Mouse (Mus musculus): ENCODE results near the gene Atp2b2. TPM values are rescaled to one million over a fixed set of nuclear protein-coding genes. Genes with fewer than 3 reads are reported as not detected.
A peak's percentile ranks its signal among the peaks of the same experiment; 100 is the strongest.

The Atp2b2 gene
- polyA plus RNA-seq, 1 experiment from 2014 or later = 0.25 TPM

DNA sequence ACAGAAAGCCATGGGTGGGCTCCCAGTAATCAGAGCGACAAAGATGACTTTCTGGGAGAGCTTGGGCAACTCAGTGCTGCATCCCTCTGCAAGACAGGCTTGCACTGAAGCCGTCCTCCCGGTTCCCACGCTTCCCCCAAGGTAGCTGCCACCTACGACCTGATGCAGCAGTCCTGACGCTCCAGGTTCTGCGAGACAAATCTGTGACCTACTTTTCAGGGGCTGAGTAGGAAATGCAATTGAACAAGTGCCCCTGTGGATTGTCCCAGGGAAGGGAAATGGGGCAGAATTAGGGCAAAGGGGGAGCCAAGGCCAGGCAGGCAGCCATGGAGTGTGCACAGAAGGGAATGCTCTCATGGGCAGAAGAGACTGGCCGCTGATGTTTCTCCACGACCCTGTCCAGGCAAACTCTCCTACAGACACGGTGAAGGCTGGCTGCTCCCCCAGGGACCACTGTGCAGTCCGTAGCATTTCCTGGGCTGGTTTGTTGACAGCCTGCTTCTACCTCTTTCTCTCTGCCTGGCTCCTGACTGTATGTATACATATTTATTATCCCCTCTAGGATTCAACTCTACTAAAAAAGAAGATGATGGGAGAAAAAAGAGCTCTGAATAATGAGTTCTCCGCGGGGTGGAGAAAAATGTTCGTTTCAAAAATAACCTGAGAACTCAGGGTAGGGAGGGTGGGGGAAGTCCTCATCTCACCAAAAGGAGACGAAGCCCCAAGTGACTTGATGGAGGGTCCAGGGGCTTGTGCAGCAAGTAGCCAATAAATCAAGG, 15.8 kb upstream of the Atp2b2 start:
- Histone ChIP-seq H3K9me3 (no peaks in the 10 kb centered on the region), H3K4me3 (no peak overlapping the region), H3K4me1 (no peaks in the 10 kb centered on the region), H3K27me3 (no peaks in the 10 kb centered on the region), H3K36me3 (no peaks in the 10 kb centered on the region), H3K27ac (no peak overlapping the region), H3K9ac (no peak overlapping the region), H3K4me2 (no peak overlapping the region)
- 71% methylated on average over 15 of the region's 15 CpGs for WGBS
- ATAC-seq (ENCODE audit: insufficient number of reproducible peaks, insufficient read depth, low FRiP score, low TSS enrichment, low read depth) = no peak

DNA sequence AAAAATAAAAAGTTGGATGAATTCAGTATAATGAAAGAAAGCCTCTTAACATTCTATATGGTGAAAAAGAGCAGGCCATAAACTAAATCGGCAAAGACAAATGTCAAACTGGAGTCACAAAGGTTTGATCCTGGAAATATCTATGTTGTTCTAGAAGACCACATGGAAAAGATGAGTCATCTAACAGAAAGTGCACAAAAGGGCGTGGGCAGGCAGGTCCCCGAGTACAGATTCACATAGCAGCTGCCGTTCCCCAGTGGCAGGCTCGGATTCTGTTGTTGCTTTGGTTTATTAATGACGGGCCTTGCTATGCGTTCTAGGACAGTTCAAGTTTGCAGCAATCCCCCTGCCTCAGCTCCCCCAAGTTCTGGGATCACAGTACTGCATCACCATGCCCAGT, 12.9 kb upstream of the Atp2b2 start:
- Histone ChIP-seq H3K4me1 (no peaks in the 10 kb centered on the region), H3K4me2 (no peak overlapping the region), H3K27ac (no peak overlapping the region), H3K4me3 (no peak overlapping the region), H3K9ac (no peak overlapping the region), H3K36me3 (no peaks in the 10 kb centered on the region), H3K27me3 (no peaks in the 10 kb centered on the region), H3K9me3 (no peaks in the 10 kb centered on the region)
- WGBS = 81% methylated on average over 7 of the region's 7 CpGs
- no peak for ATAC-seq (ENCODE audit: insufficient number of reproducible peaks, insufficient read depth, low FRiP score, low TSS enrichment, low read depth)

DNA sequence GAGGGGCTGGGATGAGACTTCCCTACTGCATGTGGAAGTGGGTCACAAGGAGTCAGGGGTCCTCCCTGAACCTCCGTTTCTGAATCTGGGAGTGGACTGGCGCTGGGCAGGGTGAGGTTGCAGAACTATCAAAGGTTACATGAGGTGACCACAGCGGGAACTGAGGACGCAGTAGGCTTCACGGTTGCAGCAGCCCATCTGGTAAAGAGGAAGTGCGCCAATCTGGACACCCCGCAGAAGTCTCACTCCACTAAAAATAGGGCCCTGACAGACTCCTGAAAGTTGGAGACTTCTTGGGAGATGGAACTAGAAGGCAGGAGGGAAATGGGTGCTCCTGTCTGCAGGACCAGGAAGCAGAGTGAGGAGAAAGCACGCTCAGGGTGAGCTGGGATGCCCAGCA, 2.5 kb upstream of the Atp2b2 start:
- Histone ChIP-seq H3K4me2 (no peak overlapping the region), H3K27ac (no peak overlapping the region), H3K4me3 (no peak overlapping the region), H3K9ac (no peak overlapping the region), H3K27me3 (peaks cover 60% of the 10 kb centered on the region), H3K4me1 (0 out of 2 replicates have a peak, but pooled peaks cover 6% of the 10 kb centered on the region), H3K36me3 (no peaks in the 10 kb centered on the region), H3K9me3 (no peaks in the 10 kb centered on the region)
- 71% methylated on average over 8 of the region's 8 CpGs for WGBS
- ATAC-seq (ENCODE audit: insufficient number of reproducible peaks, insufficient read depth, low FRiP score, low TSS enrichment, low read depth) = no peak

DNA sequence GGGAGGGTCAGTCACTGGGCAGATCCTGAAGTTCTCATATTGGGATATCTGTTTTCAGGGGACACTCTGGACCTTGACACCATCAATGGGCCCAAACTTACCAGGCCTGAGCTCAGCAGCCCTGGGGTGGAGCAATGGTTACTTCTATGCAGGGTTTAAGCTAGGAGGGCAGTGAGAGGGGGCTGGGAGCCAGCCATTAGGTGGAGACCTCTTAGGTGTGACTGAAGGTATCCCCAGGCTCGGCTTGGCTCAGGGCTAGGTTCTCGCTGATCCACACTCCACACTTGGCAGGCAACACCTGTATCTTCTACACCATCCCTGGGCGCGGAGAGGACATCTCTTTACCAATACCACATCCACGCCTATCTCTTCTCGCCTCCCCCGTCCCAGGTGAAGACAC, 423 bp upstream of the Atp2b2 start:
- H3K4me2 ChIP-seq = no peak overlapping the region
- 87% methylated on average over 7 of the region's 7 CpGs for WGBS
- H3K36me3 ChIP-seq = no peaks in the 10 kb centered on the region
- no peak overlapping the region for H3K9ac ChIP-seq
- no peaks in the 10 kb centered on the region for H3K9me3 ChIP-seq
- no peak for ATAC-seq (ENCODE audit: insufficient number of reproducible peaks, insufficient read depth, low FRiP score, low TSS enrichment, low read depth)
- H3K4me3 ChIP-seq = no peak overlapping the region
- H3K27me3 ChIP-seq = peaks cover 75% of the 10 kb centered on the region
- no peak overlapping the region for H3K27ac ChIP-seq
- H3K4me1 ChIP-seq = 0 out of 2 replicates have a peak, but pooled peaks cover 6% of the 10 kb centered on the region

DNA sequence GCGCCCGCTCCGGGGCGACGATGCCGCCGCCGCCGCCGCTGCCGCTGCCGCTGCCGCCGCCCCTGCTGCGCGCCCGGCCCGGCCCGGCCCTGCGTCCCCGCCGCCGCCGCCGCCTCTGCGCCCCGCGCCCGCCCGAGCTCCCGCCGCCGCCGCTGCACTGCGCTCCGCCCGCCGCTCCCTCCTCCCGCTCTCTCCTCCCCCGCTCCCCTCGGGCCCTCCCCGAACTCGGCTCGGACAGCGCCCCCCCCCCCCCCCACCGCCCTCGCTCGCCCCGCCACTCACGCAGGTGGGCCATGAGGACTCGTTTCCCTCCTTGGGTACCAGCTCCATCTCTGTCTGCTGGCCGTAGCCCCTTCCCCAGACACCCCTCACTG, 515 bp downstream of the Atp2b2 start:
- Histone ChIP-seq H3K9ac (peak overlapping the region; percentile 52; the same call in 1 of the 2 replicates), H3K4me3 (peak overlapping the region; percentile 51), H3K27me3 (peaks cover 78% of the 10 kb centered on the region), H3K27ac (no peak overlapping the region), H3K4me2 (peak overlapping the region; percentile 90), H3K4me1 (0 out of 2 replicates have a peak, but pooled peaks cover 6% of the 10 kb centered on the region), H3K9me3 (no peaks in the 10 kb centered on the region), H3K36me3 (no peaks in the 10 kb centered on the region)
- ATAC-seq (ENCODE audit: insufficient number of reproducible peaks, insufficient read depth, low FRiP score, low TSS enrichment, low read depth) = no peak
- 2% methylated on average over 6 of the region's 52 CpGs for WGBS

DNA sequence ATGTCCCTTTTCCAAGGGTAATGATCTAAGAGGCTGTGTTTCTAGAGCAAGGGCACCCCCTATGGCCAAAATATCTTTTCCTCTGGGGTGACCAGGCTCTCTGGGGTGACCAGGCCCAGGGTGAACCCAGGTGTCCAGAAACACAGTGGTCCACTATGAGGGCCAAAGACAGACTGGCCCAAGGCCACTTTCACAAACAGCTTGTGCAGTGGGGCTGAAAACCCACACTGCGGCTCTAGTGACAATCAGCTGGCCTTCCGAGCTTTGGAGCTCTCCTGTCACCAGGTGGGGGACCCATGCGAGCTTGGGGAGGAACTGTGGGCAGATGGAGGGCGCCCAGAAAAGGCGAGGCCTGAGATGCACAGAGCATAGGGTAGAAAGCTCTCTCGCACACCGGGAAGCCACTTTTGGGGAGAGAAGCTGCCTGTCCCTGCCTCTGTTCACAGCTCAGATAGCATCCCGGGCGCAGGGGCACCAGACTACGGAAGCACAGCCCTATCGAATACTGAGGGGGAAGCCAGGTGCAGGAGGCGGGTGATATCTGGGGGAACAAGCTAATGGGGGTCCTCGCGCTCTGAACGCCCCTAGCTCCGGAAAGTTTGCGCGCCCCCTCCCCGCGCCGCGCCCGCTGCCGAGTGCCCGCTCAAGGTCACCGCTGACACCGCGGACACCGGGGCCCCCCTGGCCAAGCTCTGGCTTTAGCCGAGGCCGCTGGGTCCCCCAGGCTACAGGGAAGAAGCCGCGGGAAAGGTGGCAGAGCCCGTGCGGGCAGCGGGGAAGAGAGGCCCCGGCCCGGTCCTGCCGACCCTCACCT, 1.1 kb downstream of the Atp2b2 start:
- 3% methylated on average over 38 of the region's 39 CpGs for WGBS
- H3K27ac ChIP-seq = no peak overlapping the region
- H3K9ac ChIP-seq = peak overlapping the region; percentile 52
- 0 out of 2 replicates have a peak, but pooled peaks cover 6% of the 10 kb centered on the region for H3K4me1 ChIP-seq
- peak overlapping the region; percentile 51 for H3K4me3 ChIP-seq
- no peak for ATAC-seq (ENCODE audit: insufficient number of reproducible peaks, insufficient read depth, low FRiP score, low TSS enrichment, low read depth)
- peak overlapping the region; percentile 90 for H3K4me2 ChIP-seq
- no peaks in the 10 kb centered on the region for H3K9me3 ChIP-seq
- H3K27me3 ChIP-seq = peaks cover 78% of the 10 kb centered on the region
- no peaks in the 10 kb centered on the region for H3K36me3 ChIP-seq

DNA sequence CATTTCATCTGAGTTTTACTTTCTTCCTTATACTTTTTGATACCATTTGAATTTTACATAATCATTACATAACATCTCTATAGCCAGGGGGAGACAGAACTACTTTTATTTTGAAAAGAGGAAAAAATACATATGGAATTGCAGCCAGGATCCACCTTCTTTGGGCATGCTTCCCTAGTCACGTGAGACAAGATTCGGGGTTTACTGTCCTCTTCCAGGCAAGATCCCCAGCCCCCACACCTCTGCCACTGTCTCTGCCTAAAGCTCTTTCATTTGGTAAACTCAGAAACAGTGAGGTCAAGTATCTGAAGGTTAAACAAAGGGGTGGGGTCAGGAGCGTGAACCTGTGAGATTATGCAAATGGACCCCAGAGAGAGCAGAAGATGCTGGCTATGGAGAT, 6.7 kb downstream of the Atp2b2 start:
- Histone ChIP-seq H3K4me1 (no peaks in the 10 kb centered on the region), H3K4me3 (no peak overlapping the region), H3K36me3 (no peaks in the 10 kb centered on the region), H3K9me3 (no peaks in the 10 kb centered on the region), H3K27me3 (peaks cover 25% of the 10 kb centered on the region), H3K9ac (no peak overlapping the region), H3K27ac (no peak overlapping the region), H3K4me2 (no peak overlapping the region)
- WGBS = 55% methylated on average over 3 of the region's 3 CpGs
- no peak for ATAC-seq (ENCODE audit: insufficient number of reproducible peaks, insufficient read depth, low FRiP score, low TSS enrichment, low read depth)

DNA sequence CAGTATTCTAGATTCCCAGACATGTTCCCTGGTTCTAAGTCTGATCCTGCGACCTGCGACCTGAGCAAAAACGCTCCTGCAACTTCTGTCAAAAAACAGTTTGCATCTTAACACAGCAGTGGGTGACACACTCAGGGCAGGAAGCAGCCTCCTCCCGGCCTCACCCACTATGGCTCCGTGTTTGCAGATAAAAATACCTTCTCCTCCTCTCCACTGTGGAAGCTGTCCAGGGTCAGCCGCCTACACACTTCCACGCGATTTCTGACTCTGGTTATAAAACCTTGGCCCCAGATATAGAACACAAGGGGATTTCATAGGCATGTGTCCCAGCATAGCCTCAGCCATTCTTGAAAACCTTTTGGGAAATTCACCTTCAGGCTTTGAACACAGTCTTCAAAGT, 9.6 kb downstream of the Atp2b2 start:
- Histone ChIP-seq H3K36me3 (no peaks in the 10 kb centered on the region), H3K4me1 (no peaks in the 10 kb centered on the region), H3K9ac (no peak overlapping the region), H3K4me2 (no peak overlapping the region), H3K27me3 (peaks cover 2% of the 10 kb centered on the region), H3K9me3 (no peaks in the 10 kb centered on the region), H3K4me3 (no peak overlapping the region), H3K27ac (no peak overlapping the region)
- ATAC-seq (ENCODE audit: insufficient number of reproducible peaks, insufficient read depth, low FRiP score, low TSS enrichment, low read depth) = no peak
- WGBS = 79% methylated on average over 8 of the region's 8 CpGs

DNA sequence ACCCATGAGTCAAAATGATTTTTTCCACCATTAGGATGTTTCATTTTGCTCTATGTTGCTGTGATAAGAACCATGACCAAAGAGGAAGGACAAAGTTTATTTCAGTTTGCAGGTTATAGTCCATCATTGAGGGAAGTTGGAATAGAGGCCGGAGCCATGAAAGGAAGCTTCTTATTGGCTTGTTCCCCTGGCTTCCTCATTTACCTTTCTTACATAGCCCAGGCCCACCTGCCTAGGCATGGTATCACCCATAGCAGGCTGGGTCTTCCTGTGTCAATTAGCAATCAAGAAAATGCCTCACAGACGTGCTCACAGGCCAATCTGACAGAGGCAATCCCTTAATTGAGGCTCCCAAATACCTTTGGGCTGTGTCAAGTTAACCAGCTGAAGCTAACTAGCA, 18.6 kb downstream of the Atp2b2 start:
- no peak overlapping the region for H3K4me2 ChIP-seq
- H3K9ac ChIP-seq = no peak overlapping the region
- no peak for ATAC-seq (ENCODE audit: insufficient number of reproducible peaks, insufficient read depth, low FRiP score, low TSS enrichment, low read depth)
- H3K27me3 ChIP-seq = no peaks in the 10 kb centered on the region
- 50% methylated on average over 2 of the region's 2 CpGs for WGBS
- H3K9me3 ChIP-seq = no peaks in the 10 kb centered on the region
- no peak overlapping the region for H3K27ac ChIP-seq
- H3K4me1 ChIP-seq = no peaks in the 10 kb centered on the region
- H3K4me3 ChIP-seq = no peak overlapping the region
- no peaks in the 10 kb centered on the region for H3K36me3 ChIP-seq

DNA sequence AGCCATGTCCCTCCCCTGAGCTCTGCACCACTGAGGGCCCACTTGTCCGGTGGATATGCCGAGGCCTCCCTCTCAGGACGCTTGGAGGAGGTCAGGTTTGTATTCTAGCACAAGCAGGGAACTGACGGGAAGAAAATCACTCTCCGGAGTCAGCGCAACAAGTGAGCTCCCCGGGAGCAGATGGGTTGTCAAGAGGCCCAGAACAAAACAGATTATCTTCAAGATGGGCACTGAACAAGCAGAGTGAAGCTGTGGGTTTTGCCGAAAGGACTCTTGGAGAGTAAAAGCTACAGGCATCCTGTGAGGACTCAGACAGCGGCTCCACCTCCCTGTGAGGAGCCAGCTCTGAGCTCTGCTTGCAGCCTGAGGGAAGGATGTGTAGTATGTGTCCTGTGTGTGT, 20.3 kb downstream of the Atp2b2 start:
- ATAC-seq (ENCODE audit: insufficient number of reproducible peaks, insufficient read depth, low FRiP score, low TSS enrichment, low read depth) = no peak
- H3K4me3 ChIP-seq = no peak overlapping the region
- no peaks in the 10 kb centered on the region for H3K9me3 ChIP-seq
- 82% methylated on average over 9 of the region's 9 CpGs for WGBS
- no peaks in the 10 kb centered on the region for H3K4me1 ChIP-seq
- no peaks in the 10 kb centered on the region for H3K27me3 ChIP-seq
- H3K36me3 ChIP-seq = no peaks in the 10 kb centered on the region
- H3K4me2 ChIP-seq = no peak overlapping the region
- no peak overlapping the region for H3K27ac ChIP-seq
- no peak overlapping the region for H3K9ac ChIP-seq

DNA sequence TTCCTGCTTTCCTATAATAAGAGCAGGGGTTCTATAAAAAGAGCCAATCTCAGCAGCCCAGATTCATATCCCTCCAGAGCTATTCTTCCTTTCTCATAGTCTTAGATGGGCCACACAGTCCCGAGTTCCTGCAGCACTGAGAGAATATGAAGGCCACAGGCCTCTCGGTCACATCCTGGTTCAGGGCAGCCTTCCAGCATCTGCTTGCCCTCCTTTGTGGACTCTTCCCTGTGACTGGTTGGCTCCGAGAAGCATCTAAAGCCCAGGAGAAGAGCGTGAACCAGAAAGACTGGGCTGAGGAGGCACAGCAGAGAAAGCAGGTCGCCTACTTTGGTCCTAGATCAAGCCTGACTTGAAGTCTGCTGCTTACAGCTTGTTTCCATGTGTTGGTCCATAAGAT, 28.6 kb downstream of the Atp2b2 start:
- no peak overlapping the region for H3K4me2 ChIP-seq
- 81% methylated on average over 5 of the region's 5 CpGs for WGBS

DNA sequence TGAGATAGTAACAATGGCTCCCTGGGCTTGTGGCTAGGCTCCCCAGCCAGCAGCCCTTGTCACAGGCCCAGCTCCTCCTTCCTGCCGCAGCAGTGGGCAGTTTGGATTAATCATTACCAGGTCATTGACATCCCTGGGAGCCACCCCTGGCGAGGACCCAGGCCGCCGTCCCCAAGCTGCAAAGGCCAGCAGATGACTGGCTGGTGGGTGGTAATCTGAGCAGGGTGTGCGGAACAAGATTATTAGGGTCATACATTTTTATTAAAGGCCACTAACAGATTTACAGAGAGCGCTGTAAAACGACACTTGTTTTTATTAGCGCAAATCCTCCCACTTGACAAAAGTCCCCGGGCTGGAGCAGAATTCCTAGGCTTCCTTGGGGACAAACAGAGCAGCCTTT, 29.6 kb downstream of the Atp2b2 start:
- 9% methylated on average over 9 of the region's 9 CpGs for whole genome bisulfite sequencing
- Histone ChIP-seq H3K9me3 (no peaks in the 10 kb centered on the region), H3K4me1 (0 out of 2 replicates have a peak, but pooled peaks cover 3% of the 10 kb centered on the region), H3K9ac (no peak overlapping the region), H3K36me3 (no peaks in the 10 kb centered on the region), H3K4me3 (no peak overlapping the region), H3K27me3 (no peaks in the 10 kb centered on the region), H3K27ac (no peak overlapping the region), H3K4me2 (no peak overlapping the region)
- no peak for ATAC-seq (ENCODE audit: insufficient number of reproducible peaks, insufficient read depth, low FRiP score, low TSS enrichment, low read depth)

More for the DNA sequence above, 28.6 kb downstream of the Atp2b2 start:
- Histone ChIP-seq H3K27me3 (no peaks in the 10 kb centered on the region), H3K4me3 (no peak overlapping the region), H3K27ac (no peak overlapping the region), H3K9ac (no peak overlapping the region), H3K9me3 (no peaks in the 10 kb centered on the region), H3K36me3 (no peaks in the 10 kb centered on the region), H3K4me1 (0 out of 2 replicates have a peak, but pooled peaks cover 3% of the 10 kb centered on the region)
- no peak for ATAC-seq (ENCODE audit: insufficient number of reproducible peaks, insufficient read depth, low FRiP score, low TSS enrichment, low read depth)
